Mouse (Mus musculus) liver, adult 2 months (tissue): ENCODE data around the gene Abhd16b.

Source experiments
- CTCF ChIP-seq: fragments of 200-500 bp; IDR thresholded peaks from 2 replicates; pipeline ENCODE4 v1.5.1; 2011; ENCODE audit warnings: low read depth, low read length, control low read depth
- POLR2A ChIP-seq: fragments of 200-500 bp; IDR thresholded peaks from 2 replicates; pipeline ENCODE4 v1.6.1; 2011; ENCODE audit warnings: low read length, control low read depth; ENCODE audit not compliant: insufficient read depth; ENCODE audit errors: extremely low read depth

DNA sequence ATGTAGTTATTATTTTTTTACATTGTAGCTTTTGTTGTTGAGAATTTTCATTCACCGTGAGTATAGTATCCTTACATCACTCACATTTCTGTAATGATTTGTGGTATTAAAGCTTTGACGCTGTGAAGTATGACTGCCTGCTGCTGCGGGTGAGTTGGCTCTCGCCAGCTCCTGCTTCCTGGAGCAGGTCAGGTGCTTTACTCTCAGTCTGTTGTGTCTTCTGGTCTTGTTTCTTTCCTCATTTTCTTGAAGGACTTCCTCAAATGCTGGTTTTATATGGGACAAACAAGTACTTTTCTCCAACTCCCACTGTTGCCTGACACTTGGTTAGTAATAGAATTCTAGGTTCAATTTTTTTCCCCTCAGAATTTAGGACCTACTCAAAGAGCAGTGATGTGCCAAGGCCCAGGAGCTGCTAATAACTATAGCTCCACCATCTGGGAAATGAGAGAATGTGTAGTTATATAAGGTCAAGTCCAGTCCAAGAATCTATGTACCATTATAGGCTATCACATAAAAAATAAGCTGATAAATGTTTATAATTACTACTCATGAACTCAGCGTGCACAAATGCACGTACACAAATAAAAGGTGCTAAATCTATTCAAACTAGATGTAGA lies 48.9 kb downstream of the Abhd16b start:
- TF ChIP-seq CTCF = no peak
- no peak for TF ChIP-seq POLR2A
